Mouse (Mus musculus) embryo, embryonic 11 days (tissue): ENCODE data around the gene Npepl1.
A peak's percentile ranks its signal among the peaks of the same experiment; 100 is the strongest.

Source experiments
- DNase-seq: peaks from one replicate; pipeline ENCODE4 v3.0.0-alpha.2; 2015

Npepl1 gene

GRCm38 (mm10) chr2:174109991-174110782, at the start of gene Npepl1:
TSS of gene Npepl1 (plus strand) at chr2:174110349.
- DNase-seq: peak; percentile 80

DNA sequence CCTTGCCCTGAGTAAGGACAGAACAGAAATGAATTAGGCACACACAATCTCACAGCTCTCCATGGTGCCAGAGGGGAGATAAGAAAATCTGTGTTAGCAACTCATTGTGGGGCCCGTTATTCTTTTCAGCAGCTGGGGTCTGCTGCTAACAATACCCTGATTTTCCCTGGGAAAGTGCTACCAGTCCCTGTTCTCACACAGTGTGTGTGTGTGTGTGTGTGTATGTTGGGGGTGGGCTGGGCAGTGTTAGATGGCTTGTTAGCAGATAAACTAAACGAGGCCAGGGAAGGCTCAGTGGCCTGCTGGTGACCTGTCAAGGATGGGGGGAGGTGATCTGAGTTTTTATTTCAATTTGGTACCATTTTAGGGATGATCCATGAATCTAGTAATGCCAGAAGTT, 48.9 kb upstream of the Npepl1 start:
- no peak for DNase-seq

DNA sequence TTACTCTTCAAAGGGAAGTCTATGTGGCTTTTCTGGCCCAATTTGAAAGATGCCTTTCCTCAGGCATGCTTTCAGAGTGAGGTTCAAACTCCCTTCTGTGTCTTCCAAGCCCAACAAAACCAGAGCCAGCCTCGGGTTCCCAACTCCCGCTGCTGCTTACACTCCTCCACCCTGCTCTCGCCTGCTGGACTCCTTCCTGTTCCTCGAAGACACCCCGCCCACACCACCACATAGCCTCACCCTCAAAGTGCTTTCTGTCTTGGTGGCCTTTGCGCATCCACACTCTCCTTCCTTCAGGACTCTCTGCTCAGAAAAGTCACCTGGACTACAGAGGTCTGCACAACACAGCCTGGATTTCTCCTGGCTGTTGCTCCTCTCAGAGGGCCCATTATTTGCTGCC, 47.1 kb upstream of the Npepl1 start:
- DNase-seq: no peak

GRCm38 (mm10) chr2:174063527-174064211, 46.5 kb upstream of the Npepl1 start:
- peak; percentile 42 for DNase-seq

GRCm38 (mm10) chr2:174067793-174068419, 42.2 kb upstream of the Npepl1 start:
- DNase-seq: no peak

DNA sequence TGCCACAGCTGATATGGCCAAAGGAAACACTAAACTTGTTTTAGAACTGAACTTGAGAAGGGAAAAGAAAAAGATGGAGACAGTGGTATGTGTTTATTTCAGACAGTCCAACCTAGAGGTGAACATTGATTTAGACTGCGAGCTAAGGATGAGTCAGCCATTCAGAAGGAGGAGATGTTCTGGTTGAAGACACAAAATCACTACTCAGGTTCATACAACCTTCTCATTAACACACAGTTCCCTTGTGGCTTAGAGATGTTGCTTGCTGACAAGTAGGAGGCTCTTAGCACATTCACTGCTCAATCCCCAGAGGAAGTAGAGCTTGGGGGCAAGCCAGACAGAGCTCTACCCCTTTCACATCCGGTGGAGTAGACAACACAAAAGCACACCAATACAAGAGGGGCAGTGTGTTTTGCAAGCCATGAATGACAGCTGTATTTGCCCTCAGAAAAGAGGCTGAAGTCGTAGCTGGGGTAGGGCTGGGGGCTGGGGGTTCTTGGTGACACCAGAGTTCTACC, 40.6 kb upstream of the Npepl1 start:
- no peak for DNase-seq

GRCm38 (mm10) chr2:174071406-174071805, 38.7 kb upstream of the Npepl1 start:
- no peak for DNase-seq

GRCm38 (mm10) chr2:174073156-174073790, 36.9 kb upstream of the Npepl1 start:
- DNase-seq: no peak

DNA sequence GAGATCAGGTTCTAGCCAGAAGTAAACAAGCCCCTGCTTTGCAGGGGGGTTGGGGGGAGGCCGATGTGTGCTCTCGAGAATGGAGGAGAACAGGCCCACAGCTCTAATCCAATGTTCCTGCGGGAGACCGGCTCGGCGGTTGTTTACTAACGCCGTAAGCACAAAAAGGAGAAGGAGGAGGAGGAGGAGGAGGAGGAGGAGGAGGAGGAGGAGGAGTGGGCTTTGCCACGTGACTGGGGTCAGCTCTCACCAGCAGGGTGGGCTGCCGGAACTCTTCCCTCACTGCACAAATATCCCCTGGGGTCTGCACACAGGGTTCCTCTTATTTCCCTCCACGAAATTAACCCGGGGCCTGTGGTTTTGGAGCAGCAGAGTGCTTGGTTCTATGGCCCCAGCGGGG, 35.5 kb upstream of the Npepl1 start:
- peak; percentile 84 for DNase-seq

DNA sequence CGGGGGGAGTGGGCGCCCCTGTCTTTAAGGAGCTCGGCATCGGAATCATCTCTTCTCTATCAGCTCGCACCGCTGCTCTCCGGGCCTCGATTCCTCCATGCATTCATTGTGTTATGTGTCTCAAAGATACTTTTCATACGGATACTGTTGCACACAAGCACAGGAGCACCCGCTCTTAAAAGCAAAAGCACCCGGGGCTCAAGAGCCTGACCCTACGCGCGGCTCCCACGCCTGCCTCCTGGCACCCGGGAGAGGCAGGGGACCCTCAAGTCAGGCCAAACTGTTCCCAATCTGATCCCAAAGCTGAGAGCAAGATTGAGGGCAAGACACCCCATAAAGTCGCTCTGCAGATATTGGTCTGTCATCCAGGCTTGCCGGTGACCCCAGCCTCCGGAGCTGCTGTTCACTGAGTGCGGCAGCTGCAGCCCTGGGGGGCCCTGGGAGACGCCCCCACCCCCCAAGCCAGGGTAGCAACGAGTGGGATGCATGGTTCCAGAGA, 35.0 kb upstream of the Npepl1 start:
- DNase-seq: peak; percentile 28

DNA sequence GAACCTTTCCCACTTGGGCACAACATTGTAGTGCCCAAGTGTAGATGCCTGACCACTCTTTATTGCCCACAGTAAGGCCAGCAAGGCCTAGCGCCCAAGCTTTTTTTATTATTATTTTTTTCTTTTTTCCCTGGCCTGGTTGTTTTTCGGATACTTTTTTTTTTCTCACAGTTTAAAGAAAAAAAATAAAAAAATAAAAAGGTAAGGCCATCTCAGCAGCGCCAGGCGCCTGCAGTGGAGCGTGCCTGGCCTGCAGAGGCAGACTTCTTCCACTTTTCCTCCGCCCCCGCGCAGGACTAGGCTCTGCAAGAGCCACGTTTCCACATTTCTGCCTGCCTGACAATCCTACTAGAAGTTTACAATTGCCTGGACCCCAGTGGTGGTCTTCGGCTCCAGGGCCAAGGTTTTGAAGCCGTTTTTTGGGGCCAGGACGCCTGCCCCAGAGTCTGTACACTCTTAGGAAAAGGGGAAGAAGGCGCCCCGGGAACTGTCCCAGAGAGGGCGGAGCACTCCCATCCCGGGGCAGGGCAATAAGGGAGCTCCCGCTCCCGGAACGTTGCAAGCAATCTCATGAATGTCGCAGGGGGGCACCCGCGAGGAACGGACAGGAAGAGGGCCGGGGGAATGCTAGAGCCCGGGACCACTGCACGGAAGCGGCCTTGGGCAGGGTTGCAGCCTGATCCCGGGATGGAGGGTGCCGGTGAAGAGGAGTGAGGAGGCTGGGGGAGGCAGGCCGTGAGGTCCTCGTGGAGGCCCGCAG, 34.3 kb upstream of the Npepl1 start, which contains the start of gene Stx16:
Stx16 (plus strand) TSS at position 636 of the 760 bp plus-strand sequence.
- DNase-seq: peak; percentile 95

GRCm38 (mm10) chr2:174076433-174076824, 33.7 kb upstream of the Npepl1 start:
- DNase-seq: peak; percentile 70

DNA sequence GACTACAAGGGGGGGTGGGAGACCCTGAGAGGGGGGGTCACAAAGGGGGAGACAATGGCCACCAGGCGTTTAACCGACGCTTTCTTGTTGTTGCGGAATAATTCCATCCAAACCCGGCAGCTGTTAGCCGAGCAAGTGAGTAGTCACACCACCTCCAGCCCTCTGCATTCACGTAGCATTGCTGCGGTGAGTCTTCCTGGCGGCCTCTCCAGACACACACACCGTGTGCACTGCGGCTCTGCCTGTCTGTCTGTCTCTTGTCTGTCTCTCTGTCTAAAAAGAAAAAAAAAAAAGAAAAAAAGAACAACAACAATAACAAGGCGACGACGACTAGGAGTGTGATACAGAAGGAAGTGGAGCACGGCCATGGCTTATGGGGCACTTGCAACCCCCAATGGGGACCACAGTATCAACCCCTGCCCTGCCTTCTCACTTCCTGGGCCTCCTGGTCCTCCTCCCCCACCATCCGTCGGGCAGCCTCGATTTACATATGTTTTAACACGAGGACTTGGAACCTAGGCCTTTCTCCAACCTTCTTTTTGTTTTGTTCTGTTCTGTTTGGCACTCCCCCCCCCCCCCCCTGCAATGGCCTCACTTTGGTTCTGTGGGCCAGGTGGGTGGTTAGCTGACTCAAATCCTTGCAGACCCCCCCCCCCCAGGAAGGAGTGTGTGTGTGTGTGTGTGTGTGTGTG, 33.0 kb upstream of the Npepl1 start:
- peak; percentile 61 for DNase-seq

DNA sequence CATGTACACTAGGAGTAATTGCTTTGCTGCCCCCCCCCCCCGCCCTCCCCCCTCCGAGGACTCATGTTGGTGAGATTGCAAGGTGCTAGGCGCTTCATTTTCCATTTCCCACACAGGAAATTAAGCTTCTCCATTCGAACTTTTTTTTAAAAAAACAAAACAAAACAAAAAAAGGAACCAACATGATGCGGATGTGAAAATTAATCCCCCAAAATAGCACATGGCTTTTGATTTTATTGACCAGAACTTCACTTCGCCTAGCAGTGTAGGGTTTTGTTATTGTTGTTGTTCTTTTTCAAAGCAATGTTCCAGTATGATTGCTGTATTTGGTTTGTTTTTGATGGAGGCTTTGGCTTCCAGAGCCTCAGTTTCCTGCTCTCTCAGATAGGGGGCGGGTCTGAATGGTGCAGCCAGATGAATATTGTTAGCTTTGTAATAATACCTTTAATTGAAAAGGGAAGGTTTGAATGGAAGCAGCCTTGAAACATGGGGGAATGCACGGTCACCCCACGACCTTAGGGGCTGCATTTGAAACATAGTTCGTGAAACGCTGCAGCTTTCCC, 32.3 kb upstream of the Npepl1 start:
- peak; percentile 18 for DNase-seq

DNA sequence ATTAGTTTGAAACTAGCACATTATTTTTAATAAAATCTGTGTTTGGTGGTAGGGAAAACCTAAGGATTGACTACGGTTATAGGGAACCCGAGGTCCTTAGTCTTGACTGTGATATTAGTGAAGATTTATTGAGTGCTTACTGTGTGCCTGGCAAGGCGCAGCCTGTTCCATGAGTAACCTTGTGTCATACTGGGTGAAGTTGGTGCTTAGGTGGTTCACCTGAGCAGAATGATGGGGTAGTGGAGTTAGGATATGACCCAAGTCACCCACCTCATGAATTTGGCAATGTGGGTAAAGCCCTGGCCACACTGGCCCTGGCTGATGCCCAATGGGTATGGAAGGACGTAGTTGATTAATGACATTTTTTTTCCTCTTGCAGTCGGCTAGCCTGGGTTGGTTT, 28.3 kb upstream of the Npepl1 start:
- no peak for DNase-seq

GRCm38 (mm10) chr2:174082380-174082918, 27.7 kb upstream of the Npepl1 start:
- no peak for DNase-seq

DNA sequence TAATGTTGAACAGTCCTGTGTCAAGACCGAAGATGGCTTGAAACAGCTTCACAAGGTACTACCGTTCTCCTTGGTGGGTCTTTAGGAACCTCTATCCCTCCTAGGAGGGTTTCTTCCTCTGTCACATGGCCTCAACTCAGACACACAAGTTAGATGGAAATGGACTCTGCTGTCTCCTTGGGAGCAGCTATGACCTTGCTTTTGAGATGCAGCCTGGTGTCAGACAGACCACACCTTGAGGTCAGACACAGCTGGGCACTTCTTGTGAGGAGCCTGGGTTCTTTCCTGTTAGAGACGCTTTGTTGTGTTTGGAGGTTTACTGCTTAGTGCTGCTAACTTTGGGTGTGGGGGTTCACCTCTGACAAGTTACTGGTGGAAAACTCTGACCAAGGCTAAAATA, 15.1 kb upstream of the Npepl1 start:
- no peak for DNase-seq

DNA sequence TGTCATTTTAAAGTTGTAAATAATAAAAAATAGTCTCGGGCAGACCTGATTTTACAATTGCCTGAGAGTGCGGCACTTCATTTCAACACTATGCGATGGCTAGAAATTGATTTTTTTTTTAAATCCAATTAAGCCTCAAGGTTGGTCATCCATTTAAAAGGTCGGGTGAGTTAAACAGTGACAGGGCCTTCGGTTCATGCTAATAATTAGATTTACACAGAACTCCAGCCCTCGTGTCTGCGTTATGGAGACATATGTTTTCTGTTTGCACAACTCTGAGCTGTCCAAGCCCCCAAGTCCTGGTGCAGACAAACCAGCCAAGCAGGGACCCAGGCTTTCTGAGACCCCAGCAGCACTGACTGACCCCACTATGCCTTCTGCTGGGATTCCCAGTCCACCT, 7.8 kb upstream of the Npepl1 start:
- peak; percentile 22 for DNase-seq

- DNase-seq: no peak
These were observed 6.6 kb upstream of the Npepl1 start for GRCm38 (mm10) chr2:174103527-174103926.

DNA sequence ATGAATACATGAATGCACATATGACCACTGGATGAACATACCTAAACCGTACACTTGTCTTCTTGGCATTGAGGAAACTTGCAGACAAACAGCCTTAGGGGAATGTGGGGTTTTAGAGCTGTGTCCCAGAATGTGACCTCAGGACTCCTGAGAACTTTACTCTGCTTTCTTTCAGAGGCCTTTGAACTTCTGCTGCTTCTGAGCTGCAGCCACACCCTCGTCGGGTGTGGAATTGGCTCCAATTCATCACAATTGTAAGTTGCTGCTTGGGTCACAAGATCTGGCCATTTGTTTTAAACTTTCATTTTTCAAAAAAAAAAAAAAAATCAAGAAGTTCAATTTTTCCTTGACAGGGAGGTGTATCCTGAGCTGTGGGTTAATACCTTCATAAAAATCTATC, 2.8 kb upstream of the Npepl1 start:
- DNase-seq: no peak
